Mouse (Mus musculus): ENCODE results near the gene Stxbp5. TPM values are rescaled to one million over a fixed set of nuclear protein-coding genes. Genes with fewer than 3 reads are reported as not detected.

The Stxbp5 gene
- polyA plus RNA-seq (2021; fragmentation: Nextera tagmentation), result 5.9 and 6.1 TPM in 2 replicates
- long read RNA-seq, experiment 1, partial matches to known transcripts, result 6 of 25 reads
- long read RNA-seq, experiment 1, other reads (novel, unspliced or antisense), result 19 of 25 reads
- long read RNA-seq, experiment 2, full-length matches to known transcripts, result 2 of 31 reads
- long read RNA-seq, experiment 2, partial matches to known transcripts, result 16 of 31 reads
- long read RNA-seq, experiment 2, other reads (novel, unspliced or antisense), result 13 of 31 reads

DNA sequence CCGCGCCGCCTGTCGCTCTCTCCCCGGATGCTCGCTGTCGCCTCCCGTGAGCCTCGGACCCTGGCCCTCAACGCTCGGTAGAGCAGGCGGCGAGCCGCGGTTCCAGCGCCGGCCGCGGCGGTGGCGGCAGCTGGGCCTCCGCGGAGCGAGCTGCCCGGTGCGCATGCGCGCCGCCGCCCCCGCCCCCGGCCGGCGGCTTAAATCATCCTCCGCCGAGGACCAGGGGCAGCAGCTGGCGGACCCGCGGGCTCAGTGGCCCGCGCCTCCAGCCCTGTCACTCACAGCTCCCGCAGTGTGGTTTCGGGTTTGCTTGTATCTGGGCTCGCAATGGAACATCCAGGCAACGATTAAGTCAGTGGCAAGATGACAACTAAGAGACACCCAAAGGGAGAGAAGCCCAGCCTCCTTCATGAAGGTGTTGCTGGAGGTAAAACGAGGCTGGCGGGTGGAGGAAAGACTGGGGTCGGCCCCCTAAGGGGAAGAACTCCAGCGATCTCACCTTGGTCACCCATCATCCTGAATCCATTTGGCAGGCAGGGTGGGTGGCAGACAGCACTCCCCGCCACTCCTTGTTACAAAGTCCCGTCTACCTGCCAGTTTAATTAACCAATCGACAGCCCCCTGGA is at the start of gene Stxbp5:
TSS of gene Stxbp5 (minus strand) at position 9 of the 626 bp plus-strand sequence.

Other genes starting within 250 kb of the Stxbp5 start
- 2.6 and 2.9 TPM in 2 replicates for gene Samd5, start 225.9 kb downstream of the Stxbp5 start, polyA plus RNA-seq (2021; fragmentation: Nextera tagmentation)